In genomic region chr4:141233196-141233595, GRCm38 (mm10) we compare ENCODE assay signal across 25 mouse cellular contexts.
"Had no signal": no experiment of that assay in that cellular context is flagged by ENCODE, and none has a peak within 500 bp of the region (broad histone marks: within the 10 kb centered on the region; RNA-seq: fewer than 3 reads in every experiment).

No protein-coding gene starts in this region.

- DNase-seq: gastrocnemius, postnatal 36 days; heart, adult 18-20 months; heart, postnatal 14 days; heart, postnatal 36 days; kidney, adult 11 months; kidney, adult 2 months; kidney, adult 9 months; kidney, postnatal 14 days; kidney, postnatal 36 days; layer of hippocampus, adult 9-11 months; layer of hippocampus, postnatal 36 days; left cerebral cortex, postnatal 4 days had no signal

- H3K27ac ChIP-seq: heart, embryonic 10.5 days; heart, embryonic 13.5 days; heart, embryonic 15.5 days; hindbrain, embryonic 13.5 days; hindbrain, embryonic 15.5 days; hindbrain, postnatal 0 days; kidney, embryonic 15.5 days; kidney, postnatal 0 days; limb, embryonic 13.5 days; limb, embryonic 15.5 days; liver, embryonic 12.5 days; liver, embryonic 14.5 days had no signal

- ATAC-seq: hindbrain, postnatal 0 days; intestine, embryonic 16.5 days; liver, embryonic 12.5 days had no signal

- H3K4me3 ChIP-seq: heart, embryonic 10.5 days; heart, embryonic 13.5 days; heart, embryonic 15.5 days; hindbrain, embryonic 13.5 days; hindbrain, embryonic 15.5 days; kidney, embryonic 15.5 days; limb, embryonic 13.5 days; limb, embryonic 15.5 days; liver, embryonic 12.5 days had no signal

- H3K36me3 ChIP-seq: heart, embryonic 10.5 days; heart, embryonic 13.5 days; heart, embryonic 15.5 days; hindbrain, embryonic 13.5 days; hindbrain, embryonic 15.5 days; kidney, embryonic 15.5 days; limb, embryonic 13.5 days; limb, embryonic 15.5 days; liver, embryonic 12.5 days had no signal

- H3K4me1 ChIP-seq: hindbrain, embryonic 13.5 days; hindbrain, embryonic 15.5 days; kidney, embryonic 15.5 days; limb, embryonic 13.5 days; limb, embryonic 15.5 days; liver, embryonic 12.5 days had no signal

- H3K9ac ChIP-seq: heart, embryonic 13.5 days; heart, embryonic 15.5 days; hindbrain, embryonic 13.5 days; hindbrain, embryonic 15.5 days; kidney, embryonic 15.5 days; limb, embryonic 13.5 days; limb, embryonic 15.5 days; liver, embryonic 12.5 days; liver, embryonic 14.5 days had no signal

- H3K4me2 ChIP-seq: heart, embryonic 13.5 days; heart, embryonic 15.5 days; hindbrain, embryonic 13.5 days; hindbrain, embryonic 15.5 days; kidney, embryonic 15.5 days; limb, embryonic 13.5 days; limb, embryonic 15.5 days; liver, embryonic 12.5 days had no signal

- H3K9me3 ChIP-seq: heart, embryonic 10.5 days; heart, embryonic 13.5 days; heart, embryonic 15.5 days; hindbrain, embryonic 13.5 days; hindbrain, embryonic 15.5 days; kidney, embryonic 15.5 days; limb, embryonic 13.5 days; limb, embryonic 15.5 days; liver, embryonic 12.5 days had no signal
